Mouse (Mus musculus): ENCODE measurements around the gene Pde4d.

Pde4d gene

DNA sequence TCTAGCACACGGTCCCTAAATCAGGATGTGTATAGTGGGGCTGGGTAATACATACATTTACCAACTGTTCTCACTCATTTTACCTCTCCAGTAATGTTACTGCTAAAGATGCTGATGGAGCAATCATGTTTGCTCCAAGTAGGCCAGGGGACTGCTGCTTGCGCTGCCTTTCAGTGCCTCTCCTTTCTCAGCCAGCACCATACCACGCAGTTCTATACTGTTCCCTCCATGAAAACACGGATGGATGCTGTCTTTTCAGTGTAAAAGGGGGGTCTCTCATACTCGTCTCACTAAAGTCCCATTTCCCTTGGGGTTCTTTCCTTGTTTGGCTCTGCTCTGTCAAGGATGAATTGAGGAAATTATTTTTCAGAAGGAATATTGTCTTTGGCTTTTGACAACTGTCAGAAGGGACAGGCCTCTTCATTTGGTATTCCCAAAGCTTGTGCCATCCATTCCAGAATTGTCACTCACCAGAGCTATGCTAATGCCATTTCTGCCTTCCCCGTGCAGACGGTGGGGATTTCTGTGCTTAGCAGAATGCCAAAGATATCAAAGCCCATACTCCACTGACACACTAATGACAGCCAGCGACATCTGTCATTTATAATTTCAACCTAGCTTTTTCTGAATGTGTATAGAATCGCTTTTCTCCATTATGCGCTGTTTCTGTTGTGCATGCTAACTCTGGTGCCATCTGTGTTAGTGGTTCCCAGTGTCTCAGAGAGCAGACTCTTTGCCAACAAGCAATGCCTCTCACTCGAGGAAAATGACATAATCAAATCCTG is 1099.2 kb downstream of the Pde4d start:
- no peak for DNase-seq (ENCODE audit: low read depth in 1 of 2, low spot score in 2 of 2)

DNA sequence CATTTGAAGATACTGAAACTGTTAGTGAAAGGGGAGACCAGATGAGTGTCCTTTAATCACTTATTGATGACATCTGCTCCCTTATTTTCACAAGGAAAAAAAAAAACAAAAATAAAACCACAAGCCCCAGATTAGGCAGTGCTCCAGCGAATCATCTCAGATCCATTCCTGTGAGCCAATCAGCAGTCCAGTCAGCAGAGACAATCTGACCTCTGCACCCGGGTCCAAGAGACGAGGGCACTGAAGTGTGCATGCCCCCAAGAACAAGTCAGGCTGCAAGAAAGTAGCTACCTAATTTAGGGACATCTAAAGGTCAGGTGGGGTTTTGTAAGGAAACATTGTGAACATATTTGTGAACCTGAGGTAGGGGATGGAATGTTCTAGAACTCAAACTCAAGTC is 1102.1 kb downstream of the Pde4d start:
- DNase-seq (ENCODE audit: low read depth in 1 of 2, low spot score in 2 of 2) = no peak

DNA sequence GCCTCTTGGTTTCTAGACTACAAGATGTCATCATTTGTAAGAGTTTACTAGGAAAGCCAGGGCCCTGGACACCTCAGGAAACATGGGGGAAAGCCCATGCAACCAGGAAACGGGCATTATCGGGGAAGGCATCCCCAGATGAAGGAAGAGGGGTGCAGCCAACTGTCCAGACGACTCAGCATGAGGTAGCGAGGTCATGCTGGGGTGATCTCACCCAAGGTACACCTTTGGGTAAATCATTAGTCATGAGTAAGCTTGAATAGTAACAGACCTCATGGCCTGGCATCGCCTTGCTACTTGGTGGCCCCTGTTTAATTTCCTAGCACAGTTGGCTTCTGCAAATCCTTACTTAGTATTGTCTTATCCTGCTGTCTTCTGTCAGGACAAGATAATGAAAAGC is 1105.8 kb downstream of the Pde4d start:
- DNase-seq (ENCODE audit: low read depth in 1 of 2, low spot score in 2 of 2) = no peak

DNA sequence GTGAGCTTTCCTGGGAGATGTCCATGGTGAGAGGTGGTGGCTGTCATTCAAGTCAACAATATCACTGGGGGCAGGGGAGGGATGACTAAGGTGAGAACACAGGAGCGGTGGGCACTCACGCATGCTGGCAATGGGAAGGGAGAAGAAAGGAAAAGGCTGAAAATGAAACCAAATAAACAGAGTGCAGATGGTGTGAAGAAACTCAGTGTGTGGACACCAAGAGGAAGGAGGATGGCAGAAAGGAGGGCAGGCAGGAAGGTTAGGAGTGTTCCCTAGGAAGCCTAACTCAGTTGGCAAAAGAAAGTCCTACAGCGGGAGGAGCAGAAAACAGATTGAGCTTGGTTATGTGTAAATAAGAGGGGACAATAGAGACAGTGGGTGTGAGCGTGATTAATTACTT is 1107.1 kb downstream of the Pde4d start:
- DNase-seq (ENCODE audit: low read depth in 1 of 2, low spot score in 2 of 2) = no peak

DNA sequence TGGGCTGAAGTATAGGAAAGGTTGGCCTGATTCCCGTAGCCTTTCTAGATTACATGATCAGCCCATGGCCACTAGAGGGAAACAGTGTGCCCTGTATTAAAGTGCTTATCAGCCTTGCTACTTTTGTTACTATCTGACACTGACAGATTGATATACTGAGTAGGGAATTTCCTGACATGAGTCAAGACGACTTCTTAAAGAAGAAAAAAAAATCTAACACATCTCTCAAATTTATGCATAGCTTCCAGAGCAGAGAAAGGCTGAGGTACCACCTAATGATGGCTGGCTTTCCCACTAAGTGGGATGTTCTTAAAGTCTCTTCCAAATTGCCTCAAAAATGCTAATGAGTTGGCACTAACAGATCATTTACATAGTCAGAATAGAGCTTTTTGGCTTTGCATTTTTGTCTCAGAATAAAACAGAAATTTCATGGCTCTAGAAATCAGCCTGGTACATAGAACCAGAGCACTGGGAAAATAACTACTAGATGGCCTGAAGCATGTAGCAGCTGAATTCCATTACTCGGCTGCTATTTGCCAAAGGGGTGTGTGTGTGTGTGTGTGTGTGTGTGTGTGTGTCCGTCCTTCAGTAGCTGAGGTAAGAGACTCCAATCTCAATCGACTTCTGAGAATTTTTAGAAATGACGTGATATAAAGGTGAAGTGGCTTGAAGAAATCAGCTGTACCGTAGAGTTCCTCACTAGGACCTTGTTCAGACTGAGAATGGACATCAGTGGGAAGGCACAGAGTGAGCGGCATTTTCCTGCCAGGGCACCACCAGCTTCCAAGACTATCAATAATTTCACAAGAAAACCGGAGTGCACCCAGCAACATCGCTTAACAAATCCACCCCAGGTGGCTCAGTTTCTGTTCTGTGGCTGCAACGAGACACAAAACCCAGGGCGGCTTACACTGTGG is 1108.9 kb downstream of the Pde4d start:
- no peak for DNase-seq (ENCODE audit: low read depth in 1 of 2, low spot score in 2 of 2)

DNA sequence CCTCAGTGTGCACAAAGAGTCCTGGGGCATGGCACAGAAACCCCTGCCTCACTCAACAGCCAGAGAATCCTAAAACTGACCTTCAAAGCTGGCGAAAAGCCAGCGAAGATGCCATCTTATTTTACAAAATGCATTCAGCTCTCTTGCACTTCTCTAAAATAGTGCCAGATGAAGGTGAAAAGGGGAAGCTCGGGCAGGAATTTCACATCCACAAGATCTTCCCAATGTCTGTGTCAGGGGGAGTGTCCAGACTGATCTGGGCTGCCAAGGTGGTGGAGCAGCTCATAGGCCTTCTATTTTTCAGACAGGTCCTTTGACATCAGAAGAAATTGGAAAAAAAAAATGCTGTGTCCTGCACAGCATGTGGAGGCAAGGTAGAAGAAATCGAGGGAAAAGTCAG is 1110.5 kb downstream of the Pde4d start:
- no peak for DNase-seq (ENCODE audit: low read depth in 1 of 2, low spot score in 2 of 2)

DNA sequence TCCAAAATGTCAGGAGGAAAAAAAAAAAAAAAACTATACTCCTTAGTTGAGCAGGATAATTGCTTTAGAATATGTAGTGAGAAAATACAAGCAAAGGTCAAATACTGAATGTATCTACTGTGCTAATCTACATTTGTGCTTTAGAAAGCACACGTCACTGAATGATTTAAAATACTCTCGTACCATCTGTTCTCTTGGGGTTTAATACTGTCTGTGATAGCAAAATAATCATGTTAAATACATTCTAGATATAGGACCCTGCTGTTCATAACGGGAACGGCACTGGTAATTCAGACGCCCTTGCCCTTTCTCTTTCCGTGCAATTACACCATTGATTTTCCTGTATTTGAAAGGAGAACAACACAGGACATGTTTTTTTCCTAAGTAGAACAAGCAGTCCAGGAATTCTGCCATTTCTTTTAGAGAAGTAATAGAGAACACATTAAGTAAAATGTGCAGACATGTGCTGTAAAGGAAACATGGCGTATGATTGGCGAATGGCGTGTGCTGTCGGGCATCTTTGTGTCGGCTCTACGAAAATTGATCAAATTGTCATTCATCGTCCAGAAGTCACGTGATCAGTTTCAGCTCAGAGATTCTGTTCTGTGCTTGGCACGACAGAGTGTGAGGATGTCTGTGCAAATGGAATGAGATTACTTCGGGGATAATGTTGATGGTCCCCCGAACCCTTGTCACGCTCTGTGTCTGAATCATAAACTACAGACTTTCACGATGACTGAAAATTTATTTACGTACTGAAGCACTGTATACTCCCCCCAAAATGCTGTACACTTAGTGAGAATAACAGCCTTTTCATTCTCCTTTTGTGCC is 1119.1 kb downstream of the Pde4d start:
- no peak for DNase-seq (ENCODE audit: low read depth in 1 of 2, low spot score in 2 of 2)

DNA sequence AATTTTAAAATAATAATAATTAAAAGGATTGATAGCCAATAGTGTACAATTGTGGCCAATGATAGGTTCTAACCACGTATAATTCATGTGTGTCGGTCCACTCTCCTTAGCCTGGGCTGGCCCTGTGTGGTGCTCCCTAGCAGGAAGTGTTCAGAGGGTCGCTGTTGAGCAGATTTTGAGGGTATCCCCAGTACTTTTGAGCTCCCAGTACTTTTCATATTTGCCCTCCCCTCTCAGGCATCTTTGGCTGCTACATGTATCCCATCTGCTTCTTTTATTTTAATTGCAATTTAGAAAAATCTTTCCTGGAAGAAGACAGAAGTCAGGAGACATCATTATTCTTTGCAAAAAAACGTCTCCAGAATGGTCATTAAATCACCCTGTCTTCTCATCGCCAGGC is 1119.7 kb downstream of the Pde4d start:
- no peak for DNase-seq (ENCODE audit: low read depth in 1 of 2, low spot score in 2 of 2)

DNA sequence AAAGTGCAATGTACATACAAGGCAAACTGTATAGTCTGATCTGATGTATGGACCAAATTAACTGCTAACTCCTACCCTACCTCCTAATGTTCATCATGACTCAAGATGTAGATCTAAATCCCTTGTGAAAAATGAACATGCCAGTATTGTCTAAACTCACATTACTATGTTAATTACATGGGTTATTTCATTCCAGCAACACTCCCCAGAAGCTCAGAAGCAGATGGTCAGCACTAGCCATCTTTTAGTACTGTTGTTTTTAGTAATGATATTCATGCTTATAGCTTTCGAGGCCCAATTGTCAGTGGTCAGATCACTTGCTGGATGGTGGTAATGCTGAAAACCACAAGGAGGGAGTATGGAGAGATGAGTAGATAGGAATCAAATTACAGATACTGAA is 1127.0 kb downstream of the Pde4d start:
- DNase-seq (ENCODE audit: low read depth in 1 of 2, low spot score in 2 of 2) = no peak

DNA sequence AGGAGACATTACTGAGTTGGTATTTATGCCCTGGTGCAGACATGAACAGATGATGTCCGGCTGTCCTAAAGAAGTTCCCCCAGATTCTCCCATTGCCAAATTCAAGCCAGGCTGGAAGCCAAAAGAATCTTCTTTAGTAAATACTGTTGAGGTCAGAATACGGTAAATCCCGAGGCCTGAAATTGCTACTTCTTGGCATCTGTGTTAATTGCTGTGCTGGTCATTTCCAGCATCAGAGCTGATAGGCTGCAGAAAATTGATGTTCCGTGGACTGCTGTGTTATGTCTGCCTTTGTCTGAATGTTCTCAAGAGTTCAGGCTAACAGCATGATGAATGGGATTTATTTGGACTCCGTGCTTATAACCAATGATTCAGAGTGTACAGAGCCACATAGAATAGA is 1127.7 kb downstream of the Pde4d start:
- DNase-seq (ENCODE audit: low read depth in 1 of 2, low spot score in 2 of 2) = no peak

DNA sequence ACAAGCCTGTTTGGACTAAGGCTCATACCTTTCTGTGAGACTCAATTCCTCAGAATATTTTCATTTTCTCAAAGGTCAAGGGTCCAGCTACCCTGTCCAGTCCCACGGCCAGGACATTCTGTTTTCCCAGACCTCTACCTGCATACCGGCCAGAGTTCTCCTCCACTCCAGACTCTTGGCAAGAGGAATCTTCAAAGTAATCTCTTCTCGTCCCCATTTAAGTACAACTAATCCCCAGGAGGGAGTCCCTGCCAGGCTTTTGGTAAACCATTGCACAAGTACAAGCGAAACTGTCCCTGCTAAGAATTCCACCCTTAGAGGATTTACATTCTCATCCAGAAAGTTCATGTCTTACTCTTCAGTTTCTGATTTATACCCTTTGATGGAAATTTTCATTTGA is 1128.2 kb downstream of the Pde4d start:
- no peak for DNase-seq (ENCODE audit: low read depth in 1 of 2, low spot score in 2 of 2)

DNA sequence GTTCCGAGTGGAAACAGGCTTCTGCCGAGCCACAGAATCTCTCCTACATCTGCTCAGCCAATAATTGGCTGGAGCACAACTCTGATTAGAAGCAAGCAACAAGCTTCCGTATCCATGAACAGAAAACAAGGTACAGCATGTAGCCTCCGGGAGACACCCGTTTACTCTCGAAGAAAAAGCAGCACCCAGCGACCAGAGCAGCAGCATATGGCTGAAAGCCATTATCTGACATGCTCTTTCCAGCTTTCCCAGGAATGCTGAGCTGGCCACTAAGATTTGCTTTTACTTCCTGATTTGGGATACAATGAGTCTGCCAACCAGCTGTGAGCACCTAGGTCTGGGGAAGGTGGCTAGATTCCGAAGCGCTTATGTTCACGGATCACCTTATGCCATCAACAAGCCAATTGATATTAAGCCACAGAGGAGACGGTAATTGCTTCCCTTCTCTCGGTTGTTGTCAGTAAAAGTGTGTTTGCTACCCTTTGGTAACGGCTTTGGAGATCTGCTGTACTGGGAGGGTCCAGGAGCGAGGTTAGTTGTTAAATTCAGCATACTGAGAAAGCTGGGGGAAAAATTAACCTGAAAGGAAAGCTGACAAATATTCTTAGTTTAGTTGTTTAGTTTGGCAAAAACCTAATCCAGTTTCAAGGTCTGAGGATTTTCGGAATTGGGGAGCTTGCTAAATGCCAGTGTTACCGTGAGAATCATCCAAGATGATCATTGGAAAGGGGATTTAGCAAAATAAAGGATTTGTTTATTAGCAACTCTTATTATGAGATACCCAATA is 1131.7 kb downstream of the Pde4d start:
- no peak for DNase-seq (ENCODE audit: low read depth in 1 of 2, low spot score in 2 of 2)

DNA sequence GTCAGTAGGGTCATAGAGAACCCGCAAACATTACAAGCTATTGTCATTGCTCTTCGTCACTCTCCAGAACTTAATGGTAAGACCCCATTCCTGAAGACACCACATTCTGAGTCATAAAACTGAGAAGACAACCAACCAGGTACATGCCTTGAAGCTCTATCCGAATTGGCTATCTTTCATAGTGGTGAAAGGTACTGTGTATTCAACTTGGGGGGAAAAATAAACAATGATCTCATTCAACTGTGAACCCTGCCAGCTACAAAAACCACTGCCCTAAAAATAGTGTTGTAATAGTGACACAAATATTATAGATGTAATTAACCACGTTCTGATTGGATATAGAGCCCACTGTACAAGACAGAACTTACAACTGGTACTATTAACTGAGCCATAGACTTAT is 1140.3 kb downstream of the Pde4d start:
- no peak for DNase-seq (ENCODE audit: low read depth in 1 of 2, low spot score in 2 of 2)

DNA sequence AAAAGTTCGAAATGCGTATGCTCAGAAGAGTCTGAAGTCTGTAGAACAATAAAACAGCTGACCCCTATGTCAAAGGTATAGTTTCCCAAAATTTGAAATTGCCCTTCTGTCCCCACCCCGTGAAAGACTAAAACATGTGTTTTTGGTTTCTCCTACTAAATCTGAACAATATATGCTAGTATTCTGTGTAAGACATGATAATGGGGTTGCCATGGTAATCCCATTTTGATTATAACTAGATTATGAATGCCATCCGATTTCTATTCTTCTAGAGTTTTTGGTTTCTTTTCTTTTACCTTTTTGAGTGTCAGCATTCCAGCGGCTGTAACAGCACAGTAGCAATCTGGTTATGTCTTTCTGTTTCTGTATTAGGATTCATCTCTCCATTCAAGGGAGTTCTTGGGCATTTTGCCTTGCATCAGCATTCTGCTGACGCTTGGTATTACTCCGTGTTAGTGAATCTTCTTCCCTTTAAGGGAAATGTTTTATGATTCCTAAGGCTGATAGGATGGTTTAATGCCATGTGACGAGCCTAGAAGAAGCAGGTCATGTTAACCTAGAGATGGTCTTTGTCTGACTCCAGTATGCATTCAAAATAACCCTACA is 1142.5 kb downstream of the Pde4d start:
- DNase-seq (ENCODE audit: low read depth in 1 of 2, low spot score in 2 of 2) = no peak

DNA sequence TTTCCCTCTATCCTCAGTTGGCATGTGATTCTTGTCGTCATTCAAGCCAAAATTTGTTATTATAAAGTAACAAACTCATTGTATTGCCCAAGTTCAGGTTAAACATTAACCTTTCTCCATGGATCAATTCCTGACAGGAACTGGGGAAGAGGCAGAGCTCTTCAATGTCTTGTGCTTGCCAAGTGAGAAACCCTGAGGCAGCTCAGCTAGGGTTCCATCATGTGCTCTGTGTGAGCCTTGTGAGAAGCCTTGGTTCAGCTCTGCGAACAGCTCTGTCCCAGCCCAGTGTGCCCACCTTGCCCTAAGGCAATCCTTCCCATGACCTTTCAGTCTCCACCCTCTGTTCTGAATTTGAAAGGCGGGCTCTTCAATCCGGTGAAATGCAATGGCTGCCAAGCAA is 1150.0 kb downstream of the Pde4d start:
- no peak for DNase-seq (ENCODE audit: low read depth in 1 of 2, low spot score in 2 of 2)

DNA sequence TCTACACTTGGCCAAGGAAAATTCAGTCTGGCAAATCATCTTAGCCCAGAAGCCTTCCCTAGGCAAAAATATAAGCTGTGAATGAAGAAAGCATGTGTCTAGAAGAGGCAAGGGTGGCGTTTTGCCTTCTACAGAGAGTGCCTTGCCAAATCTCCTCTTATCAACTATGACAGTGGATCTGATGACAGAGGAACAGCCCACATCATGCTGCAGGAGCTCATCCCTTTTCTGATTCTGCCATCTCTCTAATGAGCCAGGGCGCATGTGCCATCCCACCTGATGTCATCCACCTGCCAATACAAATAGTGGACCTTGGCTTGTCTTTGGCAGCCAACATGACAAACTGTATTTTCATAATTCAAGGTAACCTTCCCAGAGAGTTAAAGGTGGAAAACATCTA is 1154.3 kb downstream of the Pde4d start:
- DNase-seq (ENCODE audit: low read depth in 1 of 2, low spot score in 2 of 2) = no peak

DNA sequence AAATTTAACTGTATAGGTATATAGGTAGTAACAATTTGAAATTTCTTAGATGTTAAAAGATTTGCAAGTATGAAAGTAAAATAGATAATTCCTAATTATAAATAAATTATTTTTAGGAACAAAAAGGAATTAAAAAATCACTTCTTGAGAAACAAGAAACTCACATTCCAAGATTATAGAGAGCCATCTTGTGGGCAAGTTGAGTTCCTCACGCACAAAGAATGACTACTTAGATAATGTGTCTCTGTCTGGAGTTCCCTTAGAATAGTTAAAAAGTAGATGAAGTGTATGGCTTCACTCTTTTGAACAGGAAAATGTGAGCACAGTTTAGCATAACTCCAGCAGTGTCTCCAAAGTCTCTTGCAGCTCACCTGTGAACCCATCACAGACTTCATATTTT is 1155.4 kb downstream of the Pde4d start:
- DNase-seq (ENCODE audit: low read depth in 1 of 2, low spot score in 2 of 2) = no peak

DNA sequence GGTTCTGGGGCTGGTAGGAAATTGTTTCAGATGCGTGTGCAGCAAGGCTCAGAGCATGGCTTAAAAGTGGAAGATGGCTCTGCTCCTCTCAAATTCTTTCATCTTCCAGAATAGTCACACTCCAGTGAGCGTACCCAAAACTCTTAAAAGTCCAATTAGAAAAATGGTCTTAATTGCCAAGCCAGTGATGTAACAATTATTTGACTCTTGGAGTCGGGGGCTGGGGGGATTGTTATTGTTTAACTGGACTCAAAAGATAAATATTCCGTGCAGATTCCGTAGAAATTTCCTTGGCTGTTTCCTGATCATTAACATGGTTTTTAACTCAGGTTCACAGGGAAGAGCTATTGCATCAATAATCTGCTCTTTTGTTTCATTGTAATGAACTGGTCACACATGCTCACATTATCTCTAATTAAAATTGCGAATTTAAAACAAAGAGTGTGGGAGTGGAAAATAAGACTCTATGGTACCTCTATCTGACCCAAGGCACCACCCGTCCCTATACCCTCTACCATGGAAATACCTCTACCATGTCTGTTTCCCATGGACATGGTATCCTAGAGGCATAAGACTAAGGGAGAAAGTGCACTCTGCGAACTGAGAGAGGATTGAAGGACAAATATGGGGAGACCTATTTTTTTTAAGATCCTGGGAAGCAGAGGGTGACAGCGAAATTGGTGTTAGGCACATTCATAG is 1159.5 kb downstream of the Pde4d start:
- DNase-seq (ENCODE audit: low read depth in 1 of 2, low spot score in 2 of 2) = no peak

DNA sequence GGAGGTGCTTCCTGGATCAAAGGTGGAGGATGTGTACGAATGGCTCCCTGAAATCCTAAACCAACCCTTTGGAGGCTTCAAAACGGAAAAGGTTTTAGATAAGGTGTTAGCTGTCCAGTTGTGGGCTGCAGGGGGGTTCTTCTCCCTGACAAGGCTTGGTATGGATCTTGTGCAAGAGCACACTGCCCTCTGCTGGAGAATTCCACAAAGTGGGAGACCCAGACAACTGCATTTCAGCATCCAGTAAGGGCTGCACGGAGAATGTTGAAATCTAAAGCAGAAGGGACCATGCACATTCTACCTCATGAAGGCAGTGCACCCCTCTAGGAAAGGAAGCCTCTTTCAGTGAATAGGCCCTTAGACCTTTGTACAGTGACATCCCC is 1160.0 kb downstream of the Pde4d start:
- no peak for DNase-seq (ENCODE audit: low read depth in 1 of 2, low spot score in 2 of 2)

DNA sequence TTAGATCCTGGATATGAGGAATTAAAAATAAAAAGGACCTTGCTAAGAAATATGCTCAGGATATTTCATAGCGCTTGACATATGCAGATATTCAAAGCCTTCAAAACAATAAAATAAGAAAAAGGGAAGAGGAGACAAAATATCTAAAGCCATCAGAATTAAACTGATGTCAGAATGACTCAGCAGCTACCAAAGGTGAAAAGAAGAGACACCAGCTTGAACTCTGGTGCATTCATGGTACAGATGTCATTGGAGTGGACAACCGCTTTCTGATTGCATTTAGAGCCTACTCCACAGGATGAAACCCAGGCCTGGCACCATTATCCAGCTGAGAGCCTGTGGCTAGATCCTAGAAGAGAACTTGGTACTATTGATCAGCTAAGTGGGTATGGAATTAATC is 1161.0 kb downstream of the Pde4d start:
- no peak for DNase-seq (ENCODE audit: low read depth in 1 of 2, low spot score in 2 of 2)

All from monocyte, adult 2 months (primary cell).